Mouse (Mus musculus): Measurements from ENCODE around the gene Col11a2. TPM values are rescaled to one million over a fixed set of nuclear protein-coding genes. Genes with fewer than 3 reads are reported as not detected.

Col11a2 gene
- polyA plus RNA-seq, 1 experiment from 2014 or later: 0.91 TPM

GRCm38 (mm10) chr17:34024317-34024821 is 14.9 kb upstream of the Col11a2 start, which contains the start of gene Ring1:
Ring1 (minus strand) TSS chr17:34024680.
- under 1% methylated on average over 41 of the region's 58 CpGs for WGBS
- DNase-seq (ENCODE audit: low spot score) (peak; percentile 92), ATAC-seq (ENCODE audit: low FRiP score) (peak; percentile 65)
- Histone ChIP-seq H3K4me2 (replicated peaks; ENCODE audit: low read depth, low read length) (peak within 1 kb of the TSS; percentile 93), H3K27ac (ENCODE audit: low read depth, low read length) (peak within 1 kb of the TSS; percentile 94), H3K4me3 (ENCODE audit: low read depth, low read length) (peak within 1 kb of the TSS; percentile 57), H3K27me3 (ENCODE audit: control insufficient read depth, insufficient read depth, low read length) (no peaks in the 10 kb centered on the region), H3K36me3 (ENCODE audit: control insufficient read depth, insufficient read depth, low read length) (peaks cover 29% of the 10 kb centered on the region), H3K9me3 (ENCODE audit: control insufficient read depth, low read length) (peaks cover 5% of the 10 kb centered on the region; the same call in 1 of the 2 replicates), H3K4me1 (replicated peaks; ENCODE audit: control insufficient read depth, insufficient read depth, low read length) (peaks cover 24% of the 10 kb centered on the region), H3K9ac (ENCODE audit: low read depth, low read length) (peak within 1 kb of the TSS; percentile 76)

GRCm38 (mm10) chr17:34024861-34025755 is 14.1 kb upstream of the Col11a2 start:
- peak; percentile 78 for DNase-seq (ENCODE audit: low spot score)
- Histone ChIP-seq H3K4me3 (ENCODE audit: low read depth, low read length) (peak overlapping the region; percentile 57), H3K9me3 (ENCODE audit: control insufficient read depth, low read length) (no peaks in the 10 kb centered on the region; the same call in 1 of the 2 replicates), H3K36me3 (ENCODE audit: control insufficient read depth, insufficient read depth, low read length) (peaks cover 29% of the 10 kb centered on the region), H3K9ac (ENCODE audit: low read depth, low read length) (peak overlapping the region; percentile 76), H3K27me3 (ENCODE audit: control insufficient read depth, insufficient read depth, low read length) (no peaks in the 10 kb centered on the region), H3K4me2 (replicated peaks; ENCODE audit: low read depth, low read length) (peak overlapping the region; percentile 93), H3K27ac (ENCODE audit: low read depth, low read length) (peak overlapping the region; percentile 94), H3K4me1 (replicated peaks; ENCODE audit: control insufficient read depth, insufficient read depth, low read length) (peaks cover 29% of the 10 kb centered on the region)
- peak; percentile 54 for ATAC-seq (ENCODE audit: low FRiP score)
- under 1% methylated on average over 56 of the region's 57 CpGs for WGBS

- Histone ChIP-seq H3K4me1 (replicated peaks; ENCODE audit: control insufficient read depth, insufficient read depth, low read length) (peaks cover 35% of the 10 kb centered on the region), H3K4me2 (replicated peaks; ENCODE audit: low read depth, low read length) (peak overlapping the region; percentile 93), H3K36me3 (ENCODE audit: control insufficient read depth, insufficient read depth, low read length) (peaks cover 27% of the 10 kb centered on the region), H3K9me3 (ENCODE audit: control insufficient read depth, low read length) (no peaks in the 10 kb centered on the region), H3K4me3 (ENCODE audit: low read depth, low read length) (peak overlapping the region; percentile 70), H3K9ac (ENCODE audit: low read depth, low read length) (peak overlapping the region; percentile 76), H3K27me3 (ENCODE audit: control insufficient read depth, insufficient read depth, low read length) (no peaks in the 10 kb centered on the region), H3K27ac (ENCODE audit: low read depth, low read length) (peak overlapping the region; percentile 94)
- DNase-seq (ENCODE audit: low spot score): peak; percentile 95
- WGBS: 2% methylated on average over 7 of the region's 7 CpGs
- peak; percentile 68 for ATAC-seq (ENCODE audit: low FRiP score)
Measured at GRCm38 (mm10) chr17:34025756-34026151, 13.5 kb upstream of the Col11a2 start.

- Histone ChIP-seq H3K9me3 (ENCODE audit: control insufficient read depth, low read length) (no peaks in the 10 kb centered on the region), H3K4me3 (ENCODE audit: low read depth, low read length) (peak overlapping the region; percentile 70), H3K27me3 (ENCODE audit: control insufficient read depth, insufficient read depth, low read length) (no peaks in the 10 kb centered on the region), H3K36me3 (ENCODE audit: control insufficient read depth, insufficient read depth, low read length) (peaks cover 22% of the 10 kb centered on the region), H3K27ac (ENCODE audit: low read depth, low read length) (peak overlapping the region; percentile 94), H3K4me2 (replicated peaks; ENCODE audit: low read depth, low read length) (peak overlapping the region; percentile 93), H3K4me1 (replicated peaks; ENCODE audit: control insufficient read depth, insufficient read depth, low read length) (peaks cover 35% of the 10 kb centered on the region), H3K9ac (ENCODE audit: low read depth, low read length) (peak overlapping the region; percentile 74; the same call in 1 of the 2 replicates)
- DNase-seq (ENCODE audit: low spot score): peak; percentile 44
- no peak for ATAC-seq (ENCODE audit: low FRiP score)
- 25% methylated on average over 2 of the region's 2 CpGs for whole genome bisulfite sequencing
Measured at GRCm38 (mm10) chr17:34026221-34026620, 13.0 kb upstream of the Col11a2 start.

GRCm38 (mm10) chr17:34026917-34027655 is 12.2 kb upstream of the Col11a2 start:
- no peak for DNase-seq (ENCODE audit: low spot score)
- peaks cover 35% of the 10 kb centered on the region for H3K4me1 ChIP-seq (replicated peaks; ENCODE audit: control insufficient read depth, insufficient read depth, low read length)

GRCm38 (mm10) chr17:34027656-34028223 is 11.5 kb upstream of the Col11a2 start, which contains the start of gene H2-Ke6:
H2-Ke6 (minus strand) TSS chr17:34028060.
- peak within 1 kb of the TSS; percentile 94 for H3K27ac ChIP-seq (ENCODE audit: low read depth, low read length)
- H3K9ac ChIP-seq (ENCODE audit: low read depth, low read length): peak within 1 kb of the TSS; percentile 74
- ATAC-seq (ENCODE audit: low FRiP score): peak; percentile 70
- peaks cover 10% of the 10 kb centered on the region for H3K36me3 ChIP-seq (ENCODE audit: control insufficient read depth, insufficient read depth, low read length)
- WGBS: under 1% methylated on average over 48 of the region's 49 CpGs
- peak; percentile 97 for DNase-seq (ENCODE audit: low spot score)
- H3K9me3 ChIP-seq (ENCODE audit: control insufficient read depth, low read length): no peaks in the 10 kb centered on the region
- H3K27me3 ChIP-seq (ENCODE audit: control insufficient read depth, insufficient read depth, low read length): no peaks in the 10 kb centered on the region
- H3K4me2 ChIP-seq (replicated peaks; ENCODE audit: low read depth, low read length): peak within 1 kb of the TSS; percentile 93
- peak within 1 kb of the TSS; percentile 70 for H3K4me3 ChIP-seq (ENCODE audit: low read depth, low read length)
- H3K4me1 ChIP-seq (replicated peaks; ENCODE audit: control insufficient read depth, insufficient read depth, low read length): peaks cover 35% of the 10 kb centered on the region

More at GRCm38 (mm10) chr17:34026917-34027655, 12.2 kb upstream of the Col11a2 start:
- Histone ChIP-seq H3K9ac (ENCODE audit: low read depth, low read length) (peak overlapping the region; percentile 74), H3K4me2 (replicated peaks; ENCODE audit: low read depth, low read length) (peak overlapping the region; percentile 93), H3K9me3 (ENCODE audit: control insufficient read depth, low read length) (no peaks in the 10 kb centered on the region), H3K4me3 (ENCODE audit: low read depth, low read length) (peak overlapping the region; percentile 70), H3K36me3 (ENCODE audit: control insufficient read depth, insufficient read depth, low read length) (peaks cover 15% of the 10 kb centered on the region), H3K27me3 (ENCODE audit: control insufficient read depth, insufficient read depth, low read length) (no peaks in the 10 kb centered on the region), H3K27ac (ENCODE audit: low read depth, low read length) (peak overlapping the region; percentile 94)
- 4% methylated on average over 36 of the region's 36 CpGs for whole genome bisulfite sequencing
- ATAC-seq (ENCODE audit: low FRiP score): no peak

GRCm38 (mm10) chr17:34028501-34029149 is 10.6 kb upstream of the Col11a2 start:
- no peak overlapping the region for H3K9ac ChIP-seq (ENCODE audit: low read depth, low read length)
- DNase-seq (ENCODE audit: low spot score): no peak
- peak overlapping the region; percentile 94 for H3K27ac ChIP-seq (ENCODE audit: low read depth, low read length)

More at GRCm38 (mm10) chr17:34028501-34029149, 10.6 kb upstream of the Col11a2 start:
- Histone ChIP-seq H3K4me2 (replicated peaks; ENCODE audit: low read depth, low read length) (peak overlapping the region; percentile 93), H3K36me3 (ENCODE audit: control insufficient read depth, insufficient read depth, low read length) (peaks cover 3% of the 10 kb centered on the region; the same call in 1 of the 2 replicates), H3K27me3 (ENCODE audit: control insufficient read depth, insufficient read depth, low read length) (no peaks in the 10 kb centered on the region), H3K9me3 (ENCODE audit: control insufficient read depth, low read length) (no peaks in the 10 kb centered on the region), H3K4me3 (ENCODE audit: low read depth, low read length) (0 out of 2 replicates have a peak overlapping the region, but pooled peaks have one; percentile 70), H3K4me1 (replicated peaks; ENCODE audit: control insufficient read depth, insufficient read depth, low read length) (peaks cover 34% of the 10 kb centered on the region)
- 56% methylated on average over 17 of the region's 17 CpGs for WGBS
- ATAC-seq (ENCODE audit: low FRiP score): no peak

Data from hindbrain, embryonic 11.5 days (tissue).